Mouse (Mus musculus): ENCODE results near the gene Ablim1.

The Ablim1 gene

DNA sequence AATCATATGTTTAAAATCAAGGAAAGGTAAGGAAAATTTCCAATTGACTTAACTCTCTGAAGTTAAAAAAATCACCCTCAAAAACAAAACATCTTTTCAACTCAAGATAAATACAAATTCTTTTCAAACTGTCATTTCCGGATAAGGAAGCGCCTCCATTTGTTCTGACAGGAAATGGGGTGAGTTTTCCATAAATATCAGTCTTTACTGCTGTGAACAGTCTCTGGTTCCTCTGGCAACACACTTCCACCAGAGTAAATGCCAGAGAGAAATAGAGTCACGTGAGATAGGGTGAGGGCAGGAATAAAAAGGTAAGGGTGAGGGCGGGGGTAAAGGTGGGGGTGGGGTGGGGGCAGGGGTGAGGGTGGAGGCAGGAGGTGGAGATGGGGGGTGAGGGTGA is 189.8 kb downstream of the Ablim1 start:
- DNase-seq (ENCODE audit: low spot score), result no peak

DNA sequence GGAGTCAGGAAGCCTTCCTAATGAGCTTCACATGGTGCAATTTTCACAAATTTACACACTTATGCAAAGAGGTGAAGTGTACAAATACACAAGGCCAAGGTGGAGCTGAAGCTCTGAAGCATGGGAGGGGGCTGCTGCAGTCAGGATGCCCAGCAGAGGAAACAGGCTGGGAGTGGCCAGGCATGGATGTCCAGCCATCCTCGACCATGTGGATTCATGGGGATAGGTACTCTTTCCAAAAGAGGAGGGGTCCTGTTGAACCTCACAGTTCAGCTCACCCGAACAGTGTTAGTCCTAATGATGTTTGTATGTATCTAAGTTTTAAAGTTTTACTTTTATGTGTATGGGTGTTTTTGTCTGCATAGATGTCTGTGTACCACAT is 190.6 kb downstream of the Ablim1 start:
- DNase-seq (ENCODE audit: low spot score), result no peak

DNA sequence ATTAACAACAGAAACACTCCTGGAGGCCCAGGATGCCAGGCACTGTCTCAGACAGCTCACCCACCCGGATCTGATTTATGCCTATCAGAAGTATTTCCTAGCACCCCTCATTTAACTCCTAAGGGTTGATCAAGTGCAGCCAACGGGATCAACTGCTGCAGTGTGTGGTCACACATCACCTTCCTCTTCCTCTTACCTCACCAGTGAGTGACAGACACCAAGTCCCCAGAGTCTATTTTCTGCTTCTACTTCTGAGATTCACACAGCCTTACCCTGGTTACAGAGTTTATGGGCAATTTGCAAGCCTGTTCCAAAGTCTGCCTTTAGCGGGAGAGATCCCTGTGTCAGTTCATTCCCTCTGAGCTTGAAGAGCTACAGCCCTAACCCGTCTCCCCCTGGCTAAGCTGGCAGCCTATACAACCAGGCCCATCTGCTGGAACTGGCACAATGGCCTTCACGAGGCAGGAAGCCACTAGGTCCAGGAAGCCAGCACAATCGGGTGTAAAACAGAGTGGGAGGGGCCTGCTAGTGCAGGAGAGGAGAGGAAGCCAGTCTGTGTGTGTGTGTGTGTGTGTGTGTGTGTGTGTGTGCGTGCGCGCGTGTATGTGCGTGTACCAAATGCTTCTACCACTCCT is 191.1 kb downstream of the Ablim1 start:
- DNase-seq (ENCODE audit: low spot score), result no peak

DNA sequence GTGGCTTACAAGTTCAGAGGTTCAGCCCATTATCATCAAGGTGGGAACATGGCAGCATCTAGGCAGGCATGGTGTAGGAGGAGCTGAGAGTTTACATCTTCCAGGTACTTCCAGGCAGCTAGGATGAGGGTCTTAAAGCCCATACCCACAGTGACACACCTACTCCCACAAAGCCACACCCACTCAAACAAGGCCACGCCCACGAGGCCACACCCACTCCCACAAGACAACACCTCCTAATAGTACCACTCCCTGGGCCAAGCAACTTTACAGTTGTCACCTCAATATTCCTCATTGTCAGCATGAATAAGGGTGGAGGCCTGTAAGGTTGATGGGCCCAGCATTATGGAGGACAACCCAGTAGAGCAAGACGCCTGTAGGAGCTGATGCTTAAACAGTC is 192.5 kb downstream of the Ablim1 start:
- DNase-seq (ENCODE audit: low spot score), result no peak

DNA sequence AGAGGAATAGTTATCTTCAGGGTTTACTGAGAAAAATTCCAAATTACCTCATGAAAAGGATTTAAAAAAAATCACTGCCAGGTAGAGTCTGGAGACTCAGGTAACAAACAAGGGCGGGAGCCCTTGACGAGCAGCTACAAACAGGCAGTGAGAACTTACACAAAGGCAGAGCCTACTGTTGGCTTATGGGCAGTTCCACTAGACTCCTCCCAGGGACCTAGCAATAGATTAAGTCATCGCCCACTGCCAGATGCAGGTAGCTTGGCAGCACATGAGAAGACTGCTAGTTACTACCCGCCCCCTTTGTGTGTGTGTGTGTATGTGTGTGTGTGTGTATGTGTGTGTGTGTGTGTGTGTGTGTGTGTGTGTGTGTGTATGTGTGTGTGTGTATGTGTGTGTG is 193.7 kb downstream of the Ablim1 start:
- no peak for DNase-seq (ENCODE audit: low spot score)

DNA sequence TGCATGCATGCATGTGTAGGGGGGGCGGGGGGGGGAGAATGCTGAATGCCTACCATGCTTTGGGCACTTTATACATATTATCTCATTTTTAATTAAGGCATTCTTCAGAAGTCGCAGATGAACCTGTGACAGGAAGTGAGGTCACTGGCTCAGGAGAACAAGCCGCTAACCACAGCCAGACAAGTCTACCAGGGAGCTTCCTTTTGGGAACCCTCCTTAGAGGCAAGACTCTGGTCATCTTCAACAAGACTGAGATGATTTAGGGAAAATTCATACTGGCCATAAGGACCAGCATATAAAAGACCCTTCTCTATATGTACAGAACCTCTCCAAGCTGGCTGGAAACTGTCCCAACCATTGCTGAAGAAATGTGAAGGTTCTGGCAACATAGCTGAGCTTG is 195.1 kb downstream of the Ablim1 start:
- no peak for DNase-seq (ENCODE audit: low spot score)

DNA sequence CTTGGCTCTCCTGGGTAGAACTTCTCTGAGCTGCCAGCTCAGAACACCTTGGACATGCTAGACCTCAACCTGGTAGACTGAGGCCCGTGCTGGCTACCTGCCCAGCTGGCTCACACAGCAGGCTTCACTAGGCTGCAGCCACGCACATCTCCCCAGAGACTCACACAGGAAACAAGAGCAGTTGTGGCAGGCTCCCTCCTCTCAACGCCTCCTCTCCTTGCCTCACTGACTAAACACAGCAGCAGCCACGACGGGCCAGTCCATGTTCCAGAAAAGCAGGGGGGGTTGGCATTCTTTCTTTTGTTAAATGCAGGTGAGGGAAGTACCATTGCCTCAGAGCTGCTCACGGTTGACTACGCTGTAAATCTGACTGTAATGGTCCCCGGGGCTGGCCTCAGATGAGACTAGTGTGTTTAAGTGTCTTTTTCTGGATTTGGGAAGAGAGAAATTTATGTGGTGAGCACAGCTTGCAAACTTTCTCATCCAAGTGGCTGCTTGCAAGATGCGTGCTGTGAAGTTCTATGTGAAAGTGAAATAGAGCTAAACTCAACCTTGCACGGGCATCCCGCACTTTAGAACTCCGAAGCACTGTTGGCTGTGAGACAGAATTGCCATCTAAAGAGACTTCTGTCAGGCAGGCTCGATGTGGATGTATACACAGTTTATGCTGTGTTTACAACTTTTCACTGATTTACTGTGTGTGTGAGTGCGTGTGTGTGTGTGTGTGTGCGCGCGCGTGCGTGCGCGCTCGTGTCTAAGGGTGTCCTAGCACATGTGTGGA is 195.7 kb downstream of the Ablim1 start:
- peak; percentile 66 for DNase-seq (ENCODE audit: low spot score)

DNA sequence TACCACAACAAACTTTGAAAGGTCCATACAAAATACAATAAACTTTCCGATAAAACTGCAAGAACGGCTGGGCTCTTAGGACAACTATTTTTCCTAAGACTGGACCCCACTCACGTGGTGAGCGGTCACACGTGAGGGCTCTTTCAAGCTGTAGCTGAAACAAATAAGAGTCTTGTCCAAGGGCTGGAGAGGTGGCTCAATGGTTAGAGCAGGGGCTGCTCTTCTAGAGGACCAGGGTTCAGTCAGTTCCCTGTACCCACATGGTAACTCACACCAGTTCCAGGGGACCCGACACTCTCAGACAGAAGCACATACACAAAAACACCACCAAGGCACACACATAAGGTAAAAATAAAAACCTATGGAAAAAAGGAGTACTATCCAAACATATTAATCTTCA is 197.0 kb downstream of the Ablim1 start:
- DNase-seq (ENCODE audit: low spot score), result no peak

DNA sequence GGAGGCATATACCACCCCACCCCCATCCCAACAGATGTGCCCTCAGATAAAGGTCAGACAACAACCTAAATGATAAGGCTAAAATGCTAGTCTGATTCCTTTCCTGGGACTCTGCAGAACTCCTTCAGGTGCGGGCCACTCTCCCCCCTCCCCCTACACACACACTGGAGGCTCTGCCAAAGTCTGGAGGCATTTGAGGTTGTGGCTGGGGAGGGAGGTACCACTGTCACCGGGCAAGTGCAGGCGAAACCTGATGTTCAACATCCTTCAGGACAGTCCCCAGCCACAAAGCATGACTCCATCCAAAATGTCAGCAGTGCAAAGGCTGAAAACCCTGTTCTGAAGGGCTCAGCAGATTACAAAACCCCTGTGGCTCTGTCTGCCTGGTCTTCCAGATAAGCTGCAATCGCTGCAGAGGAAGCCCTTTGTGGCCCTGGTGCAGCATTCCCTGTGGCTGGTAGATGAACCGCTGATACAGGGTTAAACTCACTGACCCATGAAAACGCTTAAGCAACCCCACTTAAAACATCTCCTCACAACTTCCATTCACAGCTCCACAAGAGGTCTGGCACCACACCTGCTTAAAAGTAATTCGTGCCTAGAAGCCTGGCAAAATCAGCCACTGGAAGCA is 197.7 kb downstream of the Ablim1 start:
- DNase-seq (ENCODE audit: low spot score), result peak; percentile 40

DNA sequence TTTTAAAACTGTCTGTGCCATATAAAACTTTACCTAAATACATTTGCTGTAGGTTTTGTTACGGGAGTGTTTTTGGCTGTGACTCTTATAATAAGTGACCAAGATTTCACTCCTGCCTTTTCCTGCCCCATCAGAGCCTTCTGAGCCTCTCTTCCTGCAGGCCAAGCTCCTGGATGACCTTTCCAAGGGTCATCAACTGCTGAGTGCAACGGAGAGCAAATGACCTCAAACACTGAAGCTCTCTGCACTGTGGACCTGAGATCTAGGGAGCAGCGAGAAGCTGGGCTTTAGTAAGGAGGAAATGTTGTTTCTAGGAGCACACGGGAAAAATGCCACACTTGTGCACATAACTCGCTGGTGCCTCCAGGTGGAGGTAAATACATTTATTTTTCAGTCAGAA is 199.0 kb downstream of the Ablim1 start:
- no peak for DNase-seq (ENCODE audit: low spot score)

DNA sequence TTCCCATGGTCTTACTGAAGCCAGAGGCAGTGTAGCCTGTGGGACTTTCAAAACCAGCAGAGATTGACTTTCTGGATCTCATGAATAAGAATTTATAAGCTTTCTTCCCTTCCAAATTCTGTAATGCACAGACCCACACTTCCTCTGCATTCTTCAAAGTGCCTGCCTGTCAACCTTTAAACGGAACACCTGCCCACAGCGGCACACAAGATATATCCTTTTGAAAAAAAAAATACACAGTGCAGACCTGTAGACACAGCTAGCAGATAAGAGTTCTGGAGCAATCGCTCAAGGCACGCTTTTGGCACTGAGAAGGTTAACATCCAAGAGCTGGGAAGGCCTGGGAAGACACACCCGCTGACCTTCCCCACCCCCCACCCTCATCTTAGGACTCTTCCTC is 199.8 kb downstream of the Ablim1 start:
- no peak for DNase-seq (ENCODE audit: low spot score)

DNA sequence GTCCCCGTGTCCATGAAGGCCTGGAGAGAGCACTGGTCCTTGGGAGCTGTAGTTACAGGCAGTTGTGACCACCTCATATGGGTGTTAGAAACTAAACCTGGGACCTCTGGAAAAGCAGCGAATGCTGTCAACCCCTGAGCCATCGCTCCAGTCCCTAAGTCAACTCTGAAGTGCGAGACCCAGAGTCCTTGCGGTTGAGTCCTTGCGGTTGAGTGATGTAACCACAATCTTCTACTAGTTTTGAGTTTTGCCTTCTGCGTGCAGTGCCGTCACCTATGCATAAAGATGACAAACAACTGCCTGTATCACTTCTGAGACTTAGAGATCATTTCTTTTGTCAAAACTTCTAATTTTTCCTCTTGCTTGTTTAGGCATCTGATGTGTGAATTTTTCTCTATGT is 200.7 kb downstream of the Ablim1 start:
- no peak for DNase-seq (ENCODE audit: low spot score)

DNA sequence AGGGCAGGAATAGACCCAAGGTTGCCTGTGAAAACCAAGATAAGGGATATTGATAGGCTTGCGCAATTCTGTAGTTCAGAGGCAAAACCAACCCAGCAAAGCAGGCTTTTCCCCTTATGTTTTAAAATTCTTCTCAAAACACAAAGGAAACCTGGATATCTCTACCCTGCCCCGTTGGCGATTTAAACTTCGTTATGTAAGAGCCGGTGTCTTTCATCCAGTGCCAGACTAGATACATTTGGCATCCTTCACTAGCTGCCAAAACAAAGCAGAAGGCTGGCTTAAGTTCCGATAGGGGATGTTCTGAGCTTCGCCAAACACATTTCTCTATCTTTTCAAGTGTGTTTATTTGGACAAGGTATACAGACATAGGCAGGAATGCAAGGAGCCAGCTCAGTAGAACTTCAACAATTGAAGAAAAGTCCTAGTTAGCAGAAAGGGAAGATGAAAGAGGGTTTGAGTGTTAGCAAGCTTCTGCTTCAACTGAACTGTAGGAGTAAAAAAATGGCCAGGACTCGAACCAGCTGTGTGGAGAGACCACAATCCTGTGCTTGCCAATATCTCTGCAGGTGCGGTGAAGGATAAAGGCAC is 201.8 kb downstream of the Ablim1 start:
- no peak for DNase-seq (ENCODE audit: low spot score)

DNA sequence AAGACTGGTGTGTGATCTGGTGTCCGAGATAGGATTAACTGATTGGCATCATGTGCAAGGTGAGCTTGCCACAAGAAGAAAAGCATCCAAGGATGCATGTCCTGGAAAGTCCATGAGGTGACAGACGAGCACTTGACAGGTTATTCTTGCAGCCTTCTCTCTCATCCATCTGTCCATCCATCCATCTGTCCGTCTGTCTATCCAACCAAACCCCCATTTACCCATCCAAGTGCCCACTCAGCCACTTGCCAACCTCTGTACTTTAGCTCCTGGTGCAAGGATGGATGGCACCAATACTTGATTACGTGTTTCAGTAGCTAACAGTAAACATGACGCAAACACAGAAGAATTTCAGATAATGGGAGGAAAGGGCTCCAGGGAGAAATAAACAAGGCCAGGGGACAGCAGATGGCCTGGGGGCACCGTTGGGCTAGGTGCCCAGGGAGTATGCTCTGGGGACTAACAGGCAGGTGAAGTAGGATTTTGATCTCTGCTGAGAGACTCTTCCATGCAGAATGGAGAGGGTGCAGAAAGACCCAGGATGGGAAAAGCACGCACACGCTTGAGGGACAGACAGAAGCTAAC is 202.4 kb downstream of the Ablim1 start:
- DNase-seq (ENCODE audit: low spot score), result no peak

DNA sequence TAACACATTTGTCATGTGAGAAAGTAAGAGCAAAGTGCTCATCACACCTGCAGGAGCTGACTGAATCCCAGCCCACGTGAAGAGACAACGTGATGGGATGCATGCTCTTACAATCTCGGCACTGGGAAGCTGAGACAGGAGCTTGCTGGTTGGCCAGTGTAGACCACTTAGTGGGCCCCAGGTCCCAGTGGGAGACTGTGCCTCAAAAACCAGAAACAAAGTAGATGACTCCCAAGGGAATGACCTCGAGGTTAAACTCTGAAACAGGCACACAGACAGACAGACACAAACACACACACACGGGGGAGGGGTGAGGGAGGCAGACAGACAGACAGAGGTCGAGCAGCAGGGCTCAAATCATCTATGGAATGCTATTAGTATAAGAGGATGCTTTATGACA is 203.4 kb downstream of the Ablim1 start:
- no peak for DNase-seq (ENCODE audit: low spot score)

DNA sequence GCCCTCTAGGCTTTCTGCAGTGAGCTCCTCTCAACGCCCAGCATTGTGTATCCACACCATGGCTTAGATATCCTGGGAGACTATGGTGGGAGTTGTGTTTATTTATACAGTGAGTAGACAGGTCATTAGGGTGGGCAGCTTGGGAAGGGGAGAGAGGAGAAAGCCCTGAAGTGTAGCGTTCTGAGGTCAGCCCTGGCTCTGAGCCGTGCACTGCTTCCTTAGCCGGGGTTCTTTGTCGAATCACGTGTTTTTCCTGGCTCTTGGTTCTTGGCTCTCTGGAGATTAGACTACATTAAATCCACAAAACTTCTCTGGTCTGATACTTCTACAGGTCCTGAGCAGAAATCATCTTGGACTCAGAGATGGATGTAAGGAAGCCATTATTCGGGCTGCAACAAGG is 205.1 kb downstream of the Ablim1 start:
- DNase-seq (ENCODE audit: low spot score), result no peak

DNA sequence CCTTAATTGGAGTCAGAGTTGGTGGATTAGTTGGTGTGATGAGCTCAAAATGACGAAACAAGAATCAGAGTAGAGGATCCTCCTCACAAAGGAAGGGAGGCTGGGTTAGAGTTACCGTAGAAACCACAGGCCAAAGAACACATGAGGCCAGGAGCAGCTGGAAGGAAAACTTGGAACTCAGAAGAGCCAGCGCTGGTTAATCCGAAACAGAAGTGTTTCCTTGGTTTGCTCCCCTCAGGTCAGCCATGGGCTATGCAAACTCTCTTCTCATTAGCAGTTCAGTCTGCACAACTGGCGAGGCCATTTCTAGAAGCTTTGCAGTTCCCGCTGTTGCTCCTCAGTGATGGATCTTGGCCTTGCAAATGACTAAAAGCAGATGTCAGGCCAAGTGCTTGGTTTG is 208.2 kb downstream of the Ablim1 start:
- no peak for DNase-seq (ENCODE audit: low spot score)

DNA sequence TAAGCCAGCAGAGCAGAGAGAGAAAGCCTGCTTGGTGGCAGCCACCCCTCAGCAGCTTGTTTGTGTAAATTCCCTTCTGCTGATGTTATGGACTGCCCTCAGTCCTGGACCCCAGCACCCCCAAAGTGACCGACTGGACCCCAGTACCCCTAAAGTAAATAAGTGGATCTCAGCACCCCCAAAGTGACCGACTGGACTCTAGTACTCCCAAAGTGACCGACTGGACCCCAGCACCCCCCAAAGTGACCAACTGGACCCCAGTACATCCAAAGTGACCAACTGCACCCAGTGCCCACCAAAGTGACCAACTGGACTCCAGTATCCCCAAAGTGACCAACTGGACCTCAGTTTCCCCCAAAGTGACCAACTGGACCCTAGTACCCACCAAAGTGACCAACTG is 208.7 kb downstream of the Ablim1 start:
- DNase-seq (ENCODE audit: low spot score), result no peak

DNA sequence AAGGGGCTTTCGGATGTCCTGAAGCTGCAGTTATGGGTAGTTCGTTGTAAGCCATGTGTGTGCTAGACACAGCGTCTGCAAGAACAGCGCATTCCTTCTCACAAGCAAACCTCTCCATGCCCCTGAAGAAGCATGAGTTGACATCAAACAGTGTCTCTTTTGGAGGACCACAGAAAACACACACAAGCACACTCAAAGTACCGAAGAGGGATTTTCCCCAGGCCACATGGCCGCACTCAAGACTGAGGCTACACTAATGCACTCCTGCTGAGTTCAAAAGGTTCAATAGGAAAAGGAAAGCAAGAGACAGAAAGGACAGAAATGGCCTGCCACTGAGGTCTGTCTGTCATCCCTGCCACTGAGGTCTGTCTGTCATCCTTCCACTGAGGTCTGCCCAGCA is 209.6 kb downstream of the Ablim1 start:
- no peak for DNase-seq (ENCODE audit: low spot score)

DNA sequence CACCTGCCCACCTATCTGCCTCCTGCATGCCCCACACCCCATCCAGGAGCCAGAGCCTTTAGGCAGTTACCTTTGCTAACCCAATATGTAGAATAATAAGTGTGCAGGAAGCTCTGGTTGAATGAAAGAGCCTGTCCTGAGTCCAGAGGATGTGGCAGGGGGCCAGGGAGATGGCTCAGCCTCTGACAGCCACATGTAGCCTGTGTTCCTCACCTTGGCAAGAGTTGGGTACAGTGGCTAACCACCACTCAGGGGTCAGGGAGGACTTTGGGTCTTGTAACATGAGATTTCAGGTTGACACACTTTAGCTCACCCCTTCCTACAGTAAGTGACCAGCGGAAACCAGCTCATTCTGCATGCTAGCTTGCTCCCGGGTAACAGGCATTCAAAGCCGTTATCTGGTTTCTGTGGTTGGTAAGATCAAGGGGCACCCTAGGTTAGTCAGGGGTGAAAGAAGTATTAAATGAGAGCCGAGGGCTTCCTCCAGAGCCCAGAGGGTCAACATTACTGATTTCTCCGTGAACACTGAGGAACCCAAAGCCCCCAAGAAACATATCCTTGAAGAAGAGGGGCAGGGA is 210.5 kb downstream of the Ablim1 start:
- DNase-seq (ENCODE audit: low spot score), result no peak

DNA sequence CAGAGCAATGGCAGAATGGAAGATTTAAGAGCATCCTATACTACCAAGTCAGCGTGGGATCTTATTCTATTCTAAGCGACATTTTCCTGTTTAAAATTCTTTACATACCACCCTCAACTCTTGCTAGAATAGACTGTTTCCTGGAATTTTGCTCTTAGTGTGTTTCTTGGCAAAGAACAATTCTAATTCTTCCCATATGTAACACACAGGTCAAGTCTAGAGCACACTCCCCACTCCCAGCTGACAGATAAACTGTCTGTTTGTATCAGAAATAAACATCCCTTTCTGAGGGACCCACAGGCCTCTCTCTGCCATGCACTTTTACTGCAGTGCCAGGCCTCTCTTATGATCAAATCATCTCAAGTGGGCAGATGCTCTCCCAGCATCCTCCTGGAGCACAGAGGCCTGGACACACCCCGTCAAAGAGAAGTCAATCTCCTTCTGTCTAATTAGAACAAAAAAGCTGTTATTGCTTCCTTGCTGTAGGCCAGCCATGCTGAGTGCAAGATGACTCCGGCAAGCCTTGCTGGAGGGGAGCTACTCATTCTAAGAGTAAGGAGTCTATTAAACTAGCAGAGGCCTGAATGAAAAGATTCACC is 211.3 kb downstream of the Ablim1 start:
- no peak for DNase-seq (ENCODE audit: low spot score)

DNA sequence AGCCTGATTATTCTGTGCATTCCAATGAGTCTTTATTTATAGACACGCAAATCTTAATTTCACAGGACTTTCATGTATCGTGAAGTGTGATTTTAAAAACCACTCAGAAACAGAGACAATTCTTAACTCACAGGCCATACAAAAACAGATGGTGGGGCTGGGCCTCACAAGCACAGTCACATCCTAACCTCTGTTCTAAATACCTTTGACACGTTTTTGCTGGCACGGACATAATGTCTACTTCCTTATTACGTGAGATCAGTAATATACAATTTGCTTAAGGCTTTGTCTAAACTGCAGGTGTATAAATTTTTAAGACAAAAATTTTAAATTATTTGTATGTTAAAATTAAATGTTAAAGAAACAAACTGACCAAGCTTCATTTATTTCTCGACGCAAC is 212.7 kb downstream of the Ablim1 start:
- DNase-seq (ENCODE audit: low spot score), result no peak
